Mouse (Mus musculus) B cell, adult 2 months (primary cell): ENCODE data around the gene Rnf138rt1.

Source experiments
- DNase-seq, 2 experiments: peaks; one replicate each; pipeline ENCODE4 v3.0.0; 2022

Rnf138rt1 gene

DNA sequence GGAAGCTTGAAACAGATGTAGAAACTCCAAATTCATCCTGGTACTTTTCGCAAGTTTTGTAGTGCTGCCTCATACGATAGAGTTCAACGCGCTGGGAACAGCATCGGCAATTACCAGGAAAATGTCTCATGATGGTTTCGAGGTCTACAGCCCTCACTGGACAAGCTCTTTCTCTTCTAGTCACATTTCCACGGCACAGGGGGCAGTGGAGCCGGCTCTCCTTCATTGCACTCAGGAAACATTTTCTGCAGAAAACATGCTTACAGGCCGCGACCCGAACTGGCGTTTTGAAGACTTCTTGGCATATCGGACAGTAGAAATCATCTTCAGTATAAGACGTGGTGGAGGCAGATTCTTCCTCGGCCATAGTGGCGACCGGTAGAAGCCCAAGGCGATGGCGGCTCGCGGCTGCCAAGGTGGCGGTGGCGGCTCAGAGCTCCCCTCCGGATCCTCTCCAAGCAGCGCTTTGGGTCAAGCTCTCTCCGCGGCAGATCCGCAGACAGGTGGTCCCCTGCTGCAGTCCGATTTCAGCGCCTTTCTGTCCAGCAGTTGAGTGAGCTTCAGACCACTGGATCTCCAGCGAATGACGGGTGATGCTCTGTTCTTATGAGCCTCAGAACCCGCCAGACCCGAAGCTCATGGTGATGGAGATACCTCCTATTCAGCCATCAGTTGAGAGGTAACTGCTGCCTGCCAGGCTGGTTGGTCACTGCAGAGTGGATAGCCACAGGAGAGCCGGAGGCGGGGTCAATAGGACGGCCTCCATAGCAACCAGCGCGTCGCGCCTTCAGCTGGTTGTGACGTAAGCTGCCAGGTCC is at the start of gene Rnf138rt1:
Gene Rnf138rt1, minus strand, starts transcription at position 713 of the 818 bp plus-strand sequence.
- peak; percentile 2 to 9 for DNase-seq

DNA sequence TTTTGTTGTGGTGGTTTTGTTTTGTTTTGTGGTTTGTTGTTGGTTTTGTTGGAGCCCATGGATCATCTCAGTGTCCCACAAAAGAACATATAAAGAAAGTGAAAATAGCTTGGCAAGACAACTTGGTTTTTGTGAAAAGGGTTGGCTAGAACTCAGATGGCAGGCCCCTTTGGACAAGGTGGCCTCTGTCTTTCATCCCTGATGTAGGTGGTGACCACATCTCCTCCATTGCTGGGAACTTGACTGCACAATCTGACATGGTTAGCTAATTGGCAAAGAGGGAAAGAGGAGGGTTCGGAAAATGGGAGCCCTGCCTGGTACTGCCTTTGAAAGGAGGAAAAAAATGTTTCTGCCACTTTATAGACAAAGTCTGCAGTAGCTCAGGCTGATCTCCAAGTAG is 46.1 kb upstream of the Rnf138rt1 start:
- no peak for DNase-seq

DNA sequence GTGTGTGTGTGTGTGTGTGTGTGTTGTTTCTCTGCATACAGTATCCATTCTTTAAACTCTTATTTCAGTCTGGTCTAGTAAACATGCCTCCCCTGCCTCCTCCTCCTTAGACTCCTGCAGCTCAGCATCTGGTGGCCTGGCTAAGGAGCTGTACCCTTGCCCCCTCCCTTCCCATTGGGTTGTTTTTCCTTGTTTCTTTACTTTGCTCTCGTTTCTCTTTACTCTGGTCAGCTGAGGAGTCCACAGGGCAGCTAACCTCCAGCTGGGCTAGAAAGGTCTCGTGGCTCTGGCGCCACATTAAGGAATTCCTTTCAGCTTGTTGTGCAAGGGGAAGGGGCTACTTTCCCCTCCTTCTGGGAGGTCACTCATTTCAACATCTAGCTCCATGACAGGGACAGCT is 5.2 kb upstream of the Rnf138rt1 start:
- DNase-seq, result no peak

DNA sequence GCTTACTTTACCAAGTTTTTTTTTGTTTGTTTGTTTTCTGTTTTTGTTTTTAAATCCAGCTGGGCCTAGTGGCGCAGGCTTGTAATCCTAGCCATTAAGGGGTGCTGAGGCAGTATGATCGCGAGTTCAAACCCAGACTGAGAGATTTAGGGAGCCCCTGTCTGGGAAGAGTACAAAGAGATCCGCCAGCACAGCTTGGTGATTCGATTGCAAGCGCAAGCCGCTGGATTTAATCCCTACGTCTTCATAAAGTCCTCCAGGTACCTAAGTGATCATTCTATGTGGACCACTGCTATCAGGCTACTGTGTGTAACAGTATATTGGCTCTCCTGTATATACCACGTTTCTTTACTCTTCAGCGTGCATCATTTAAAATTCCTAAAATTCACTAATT is 303 bp upstream of the Rnf138rt1 start:
- DNase-seq, result no peak

DNA sequence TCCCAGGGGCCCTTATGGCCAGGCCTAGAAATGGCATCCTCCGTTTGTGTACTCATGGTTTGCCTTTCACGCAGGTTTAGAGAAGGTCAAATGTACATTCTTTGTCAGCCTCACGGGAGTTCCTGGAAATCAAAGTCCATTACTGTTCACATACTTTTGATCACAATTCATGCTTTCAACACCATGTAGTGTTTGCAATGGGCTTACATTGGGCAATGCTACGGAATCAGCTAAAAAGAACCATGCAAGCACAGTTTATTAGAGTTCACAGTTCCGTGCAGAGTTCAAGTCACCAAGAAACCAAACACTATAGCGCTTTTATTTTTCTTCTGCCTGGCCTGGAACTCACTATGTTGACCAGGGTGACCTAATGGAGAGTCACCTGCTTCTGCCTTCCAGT is 15.1 kb downstream of the Rnf138rt1 start:
- DNase-seq, result no peak

DNA sequence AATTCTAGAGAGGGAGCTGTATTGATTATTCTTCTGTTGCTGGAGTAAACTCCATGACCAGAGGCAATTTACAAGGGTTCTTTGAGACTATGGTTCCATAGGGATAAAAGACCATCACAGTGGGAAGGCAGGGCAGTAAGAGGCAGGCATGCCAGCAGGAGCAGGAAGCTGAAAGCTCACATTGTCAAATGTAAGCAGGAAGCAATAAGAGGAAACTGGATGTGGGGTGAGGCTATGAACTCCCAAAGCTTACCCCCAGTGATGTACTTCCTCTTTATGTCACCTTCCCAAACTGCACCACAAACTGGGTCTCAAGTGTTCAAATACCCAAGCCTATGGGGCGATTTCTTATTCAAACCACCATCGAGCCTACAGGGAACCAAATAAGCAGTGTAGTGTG is 17.2 kb downstream of the Rnf138rt1 start:
- no peak for DNase-seq

DNA sequence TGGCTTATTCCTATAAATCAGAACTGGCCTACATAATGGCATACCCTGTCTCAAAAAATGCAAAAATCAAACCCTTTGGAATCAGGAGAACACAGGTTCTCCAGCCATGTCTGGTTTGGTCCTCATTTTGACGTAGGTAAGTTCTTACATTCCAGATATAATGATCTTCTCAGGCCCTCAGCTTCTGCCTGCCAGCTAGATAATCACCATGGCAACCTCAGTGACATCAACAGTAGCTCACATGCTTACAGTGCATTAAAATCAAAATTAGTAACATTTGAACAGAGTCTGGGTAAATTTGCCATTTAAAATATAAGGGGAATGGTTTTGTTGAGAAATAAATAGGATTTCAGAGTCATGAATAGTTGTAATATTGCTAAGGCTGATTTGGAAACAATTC is 22.2 kb downstream of the Rnf138rt1 start:
- DNase-seq, result no peak

DNA sequence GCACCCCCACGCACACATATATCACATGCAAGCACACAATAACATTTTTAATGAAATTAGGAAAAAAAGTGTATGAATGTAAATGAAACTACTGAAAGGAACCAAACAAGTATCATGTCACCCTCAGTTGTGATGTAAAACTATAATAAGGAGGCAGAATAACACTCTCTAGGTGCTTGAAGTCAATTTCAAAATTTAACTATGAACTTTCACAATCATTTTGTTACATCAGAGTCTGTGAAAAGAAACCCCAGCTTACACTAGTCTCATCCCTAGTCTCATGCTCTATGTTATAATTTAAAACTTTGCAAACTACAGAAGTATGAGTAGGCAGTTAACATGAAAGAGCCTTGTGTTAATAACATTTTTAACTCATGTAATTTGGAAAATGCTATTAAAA is 27.0 kb downstream of the Rnf138rt1 start:
- no peak for DNase-seq

DNA sequence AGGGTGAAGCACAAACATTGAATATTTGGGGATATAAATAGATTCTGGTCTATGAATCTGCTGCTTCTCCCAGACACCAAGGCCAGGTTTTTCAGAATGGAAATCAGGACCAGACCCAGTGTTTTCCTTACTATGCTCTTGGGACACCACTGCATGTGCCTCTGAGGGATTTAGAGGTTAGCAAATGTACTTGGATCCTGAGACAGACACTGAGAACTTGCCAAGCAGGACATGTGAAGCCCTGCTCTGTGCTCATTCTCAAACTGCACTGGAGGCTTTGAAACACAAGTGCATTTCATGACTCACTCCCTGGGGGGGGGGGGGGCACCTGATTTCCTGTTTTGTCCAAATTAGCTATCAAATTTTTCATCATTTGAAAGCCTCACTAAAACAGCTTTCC is 37.5 kb downstream of the Rnf138rt1 start:
- no peak for DNase-seq

DNA sequence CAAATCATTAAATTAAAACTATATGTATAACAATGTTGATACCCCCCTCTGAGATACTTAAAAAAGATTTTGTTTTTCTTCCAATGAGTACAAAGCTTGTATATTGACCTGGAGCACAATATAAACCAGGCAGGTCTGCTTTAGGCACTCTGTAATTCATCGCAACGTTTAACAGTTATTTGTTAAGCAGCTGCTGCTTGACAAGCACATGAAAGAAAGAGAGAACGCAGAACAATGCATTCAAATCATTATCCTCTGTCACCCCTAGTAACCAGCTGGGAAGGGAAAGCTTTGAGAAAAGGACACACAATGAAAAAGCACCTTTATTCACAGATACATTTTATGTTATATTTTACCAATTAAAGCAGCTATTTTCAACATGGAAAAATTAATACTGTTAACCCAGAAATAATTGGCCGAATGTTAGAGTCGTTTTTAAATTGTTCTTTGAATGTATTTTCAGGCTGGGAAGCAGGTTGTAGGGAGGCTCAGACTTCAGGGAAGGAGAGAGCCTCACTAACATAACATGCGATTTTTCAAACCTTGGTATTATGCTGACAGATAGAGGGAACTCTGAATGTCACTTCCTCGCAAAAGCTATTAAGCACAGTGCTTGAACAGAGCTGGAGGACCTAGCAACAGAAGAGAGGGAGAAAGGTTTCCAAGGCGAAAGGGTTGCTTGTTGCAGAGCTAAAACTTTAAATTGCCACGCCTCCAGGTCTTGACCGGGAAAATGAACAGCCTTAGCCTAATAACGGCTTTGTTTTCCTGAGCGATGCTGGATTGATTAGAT is 38.1 kb downstream of the Rnf138rt1 start:
- no peak for DNase-seq

DNA sequence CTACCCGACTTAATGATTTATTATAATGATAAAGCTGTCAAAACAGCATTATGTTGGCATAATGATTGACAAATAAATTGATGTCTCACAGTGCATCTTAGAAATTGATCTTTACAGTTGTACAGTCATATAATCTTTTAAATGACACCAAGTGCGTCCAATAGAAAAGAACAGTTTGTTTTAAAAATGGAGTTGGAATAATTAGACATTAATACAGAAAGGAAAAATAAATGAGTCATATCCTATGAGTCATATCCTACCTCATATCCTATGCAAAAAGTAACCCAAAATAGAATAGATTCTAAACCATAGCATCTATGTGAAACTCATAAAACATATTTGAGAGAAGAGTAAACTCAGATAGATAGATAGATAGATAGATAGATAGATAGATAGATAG is 40.5 kb downstream of the Rnf138rt1 start:
- DNase-seq, result no peak
